ENCODE assay signal across 8 mouse cellular contexts in genomic region chr4:128721061-128721648, GRCm38 (mm10). TPM values are rescaled to one million over a fixed set of nuclear protein-coding genes. Genes with fewer than 3 reads are reported as not detected.
DNase-seq lines count a peak whose midpoint lies in the region; ATAC-seq lines count a peak whose summit lies in the region.
"Had no signal": no experiment of that assay in that cellular context is flagged by ENCODE, and none has a peak within 500 bp of the region (broad histone marks: within the 10 kb centered on the region; RNA-seq: fewer than 3 reads in every experiment).

No protein-coding gene starts in this region.

- DNase-seq in neural tube, embryonic 10.5 days (ENCODE audit: extremely low spot score, low spot score), result no peak
- peak; percentile 82 to 87 for DNase-seq in cerebellum, postnatal 25 days
- no peak for DNase-seq in midbrain, embryonic 10.5 days (ENCODE audit: low spot score)
- no peak for DNase-seq in adipocyte (ENCODE audit: low spot score)
- DNase-seq in urinary bladder, postnatal 4 days (ENCODE audit: low spot score in 2 of 2), result no peak
- DNase-seq: kidney, adult 18-20 months had no signal

- H3K9ac ChIP-seq in neural tube, embryonic 13.5 days, result no peak overlapping the region

- H3K27ac ChIP-seq in neural tube, embryonic 13.5 days (replicated peaks), result peak overlapping the region; percentile 86; the same call in 1 of the 2 replicates
- peak overlapping the region; percentile 97 for H3K27ac ChIP-seq in midbrain, embryonic 10.5 days (replicated peaks)

- no peak for ATAC-seq in neural tube, embryonic 13.5 days (ENCODE audit: low read depth)
- no peak for ATAC-seq in activated CD4-positive, CD25-positive, alpha-beta regulatory T cell, adult 4 months

- H3K4me3 ChIP-seq in neural tube, embryonic 13.5 days, result no peak overlapping the region
- no peak overlapping the region for H3K4me3 ChIP-seq in midbrain, embryonic 10.5 days

- peaks cover 27% of the 10 kb centered on the region; the same call in 1 of the 2 replicates for H3K36me3 ChIP-seq in neural tube, embryonic 13.5 days
- H3K36me3 ChIP-seq in midbrain, embryonic 10.5 days, result no peaks in the 10 kb centered on the region

- H3K9me3 ChIP-seq in neural tube, embryonic 13.5 days, result no peaks in the 10 kb centered on the region
- no peaks in the 10 kb centered on the region for H3K9me3 ChIP-seq in midbrain, embryonic 10.5 days (replicated peaks)

- WGBS in neural tube, embryonic 13.5 days, result 64% methylated on average over 9 of the region's 9 CpGs
- WGBS in midbrain, embryonic 10.5 days, result 61% methylated on average over 9 of the region's 9 CpGs

- H3K27me3 ChIP-seq in neural tube, embryonic 13.5 days, result peaks cover 5% of the 10 kb centered on the region; the same call in 1 of the 2 replicates
- peaks cover 49% of the 10 kb centered on the region for H3K27me3 ChIP-seq in midbrain, embryonic 10.5 days (ENCODE audit: low read depth, poor library complexity, severe bottlenecking)

- peaks cover 77% of the 10 kb centered on the region for H3K4me1 ChIP-seq in neural tube, embryonic 13.5 days (replicated peaks)
- H3K4me1 ChIP-seq in midbrain, embryonic 10.5 days, result peaks cover 98% of the 10 kb centered on the region

- no peak overlapping the region for H3K4me2 ChIP-seq in neural tube, embryonic 13.5 days

RNA-seq across cellular contexts. Expression of gene A3galt2, which starts 34.0 kb away (rescaled TPM):
- 0.46 and 0.70 TPM in 2 replicates for polyA plus RNA-seq in neural tube, embryonic 13.5 days (2015; fragmentation: Nextera tagmentation; extraction: Ambion mirVana)
- polyA plus RNA-seq in midbrain, embryonic 10.5 days (2016; fragmentation: Nextera tagmentation; extraction: Ambion mirVana), result 0.10 and 0.24 TPM in 2 replicates
- polyA plus RNA-seq in activated CD4-positive, CD25-positive, alpha-beta regulatory T cell, adult 4 months (2017; shearing (Covaris generic)), result not detected

Comparison
In these comparisons a context has a peak if more than half of its experiments do, and no peak if none do; other contexts are left out.
1. DNase-seq: peak in cerebellum, postnatal 25 days (2 of 2); none in neural tube, embryonic 10.5 days (single experiment), midbrain, embryonic 10.5 days (single experiment), adipocyte (single experiment) and urinary bladder, postnatal 4 days (0 of 2).